Mouse (Mus musculus) olfactory bulb, adult 2 months (tissue): ENCODE measurements around the gene Blcap.

Experiments used
- CTCF ChIP-seq: fragments of 200-500 bp; IDR thresholded peaks from 2 replicates; pipeline ENCODE4 v1.5.1; 2012; ENCODE audit warnings: low read depth, mild to moderate bottlenecking, low read length, moderate library complexity; ENCODE audit not compliant: insufficient read depth
- POLR2A ChIP-seq: fragments of 200-500 bp; IDR thresholded peaks from 2 replicates; pipeline ENCODE4 v1.6.1; 2012; ENCODE audit warnings: mild to moderate bottlenecking, low read depth, low read length, moderate library complexity; ENCODE audit not compliant: insufficient read depth

DNA sequence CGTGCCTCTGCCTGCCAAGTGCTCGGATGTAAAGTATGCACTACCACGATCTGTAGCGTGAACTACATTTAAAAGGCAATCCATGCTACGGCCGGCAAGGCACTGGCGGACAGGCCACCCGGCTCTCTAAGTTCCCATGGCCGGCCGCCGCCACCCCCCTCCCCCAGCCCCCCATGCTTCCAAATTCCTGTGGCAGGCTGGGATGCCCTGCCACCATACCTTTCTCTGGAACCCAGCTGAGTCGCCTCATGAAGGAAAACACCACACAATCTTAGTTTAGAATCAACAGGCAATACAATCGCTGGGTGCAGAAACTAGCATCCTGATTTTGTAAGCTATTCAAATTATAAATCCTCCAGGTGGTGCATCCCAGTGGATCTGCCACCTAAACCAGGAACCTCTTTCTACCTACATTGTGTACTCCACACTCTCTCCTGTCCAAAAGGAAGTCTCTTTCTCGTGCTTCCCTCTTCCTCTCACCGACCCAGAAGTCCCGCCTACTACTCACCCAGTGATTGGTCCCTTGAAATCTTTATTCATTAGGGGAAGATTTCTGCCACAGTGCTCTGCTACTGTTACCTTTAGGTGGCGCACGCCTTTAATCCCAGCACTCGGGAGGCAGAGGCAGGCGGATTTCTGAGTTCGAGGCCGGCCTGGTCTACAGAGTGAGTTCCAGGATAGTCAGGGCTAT is 25.9 kb upstream of the Blcap start:
- TF ChIP-seq CTCF (no peak), POLR2A (no peak)
